Mouse (Mus musculus) liver, adult 2 months (tissue): ENCODE data around the gene Slc4a11. TPM values are rescaled to one million over a fixed set of nuclear protein-coding genes. Genes with fewer than 3 reads are reported as not detected.

ENCODE experiments used
- DNase-seq: peaks from one replicate; pipeline ENCODE4 v3.0.0-alpha.2; 2011; ENCODE audit warnings: low read depth, low spot score; ENCODE audit errors: extremely low read depth
- H3K27ac ChIP-seq: fragments of 200-500 bp; replicated peaks from 2 replicates; pipeline ENCODE4 v1.5.1; 2012; ENCODE audit warnings: low read depth, mild to moderate bottlenecking, control low read depth, inconsistent platforms, low read length; ENCODE audit not compliant: insufficient read depth
- H3K27me3 ChIP-seq: fragments of 200-500 bp; 2 replicates; pipeline ENCODE4 v1.6.1; 2012; ENCODE audit warnings: mild to moderate bottlenecking, moderate library complexity, low read length, inconsistent platforms; ENCODE audit not compliant: control insufficient read depth, insufficient read depth
- H3K36me3 ChIP-seq: fragments of 200-500 bp; 2 replicates; pipeline ENCODE4 v1.6.1; 2012; ENCODE audit warnings: low read length, inconsistent platforms; ENCODE audit not compliant: control insufficient read depth, insufficient read depth
- H3K4me1 ChIP-seq: fragments of 200-500 bp; 2 replicates; pipeline ENCODE4 v1.6.1; 2011; ENCODE audit warnings: low read length; ENCODE audit not compliant: control insufficient read depth, insufficient read depth
- H3K4me3 ChIP-seq: fragments of 200-500 bp; 2 replicates; pipeline ENCODE4 v1.5.1; 2011; ENCODE audit warnings: low read depth, mild to moderate bottlenecking, control low read depth, low read length, moderate library complexity; ENCODE audit not compliant: insufficient read depth
- H3K79me2 ChIP-seq: fragments of 200-500 bp; 2 replicates; pipeline ENCODE4 v1.6.1; 2012; ENCODE audit warnings: inconsistent platforms, mild to moderate bottlenecking, low read length, moderate library complexity; ENCODE audit not compliant: control insufficient read depth, insufficient read depth
- H3K9ac ChIP-seq: fragments of 200-500 bp; 2 replicates; pipeline ENCODE4 v1.6.1; 2012; ENCODE audit warnings: low read depth, mild to moderate bottlenecking, control low read depth, inconsistent platforms, low read length
- CTCF ChIP-seq: fragments of 200-500 bp; IDR thresholded peaks from 2 replicates; pipeline ENCODE4 v1.5.1; 2011; ENCODE audit warnings: low read depth, low read length, control low read depth
- POLR2A ChIP-seq: fragments of 200-500 bp; IDR thresholded peaks from 2 replicates; pipeline ENCODE4 v1.6.1; 2011; ENCODE audit warnings: low read length, control low read depth; ENCODE audit not compliant: insufficient read depth; ENCODE audit errors: extremely low read depth
- WGBS: fragments of 180-500 bp; shearing (Covaris S2); methylation state at CpG from one replicate; pipeline ENCODE4 v1.1.7; 2018; 5-methylcytosine and 5-hydroxymethylcytosine counted together
- polyA plus RNA-seq: library from polyadenylated mRNA; depleted of rRNA; stranded (reverse); fragments of >200 nt; gene quantifications from 2 replicates; pipeline ENCODE4 v1.2.3, GENCODE M21; 2012; rRNA removed
- total RNA-seq: library from RNA; depleted of rRNA; stranded (reverse); fragments of >200 nt; gene quantifications from 2 replicates; pipeline ENCODE4 v1.2.3, GENCODE M21; 2014; rRNA removed

The Slc4a11 gene
- total and polyA plus RNA-seq, 2 experiments, result 0.34 TPM; not detected in 1

- 29% methylated on average over 16 of the region's 16 CpGs for WGBS
- H3K79me2 ChIP-seq, result peaks cover 5% of the 10 kb centered on the region; the same call in 1 of the 2 replicates
- H3K4me3 ChIP-seq, result peak overlapping the region; percentile 58
- H3K27me3 ChIP-seq, result no peaks in the 10 kb centered on the region
- peak overlapping the region; percentile 86 for H3K27ac ChIP-seq
- peaks cover 21% of the 10 kb centered on the region for H3K4me1 ChIP-seq
- H3K9ac ChIP-seq, result peak overlapping the region; percentile 74
- TF ChIP-seq CTCF, result no peak
- no peaks in the 10 kb centered on the region for H3K36me3 ChIP-seq
- DNase-seq, result peak; percentile 89
Measured at GRCm38 (mm10) chr2:130638101-130638611, 59.2 kb downstream of the Slc4a11 start.

- Histone ChIP-seq H3K36me3 (no peaks in the 10 kb centered on the region), H3K9ac (no peak overlapping the region), H3K79me2 (no peaks in the 10 kb centered on the region), H3K4me3 (no peak overlapping the region), H3K27ac (no peak overlapping the region), H3K27me3 (no peaks in the 10 kb centered on the region), H3K4me1 (peaks cover 6% of the 10 kb centered on the region)
- WGBS, result 87% methylated on average over 21 of the region's 21 CpGs
- DNase-seq, result no peak
- no peak for TF ChIP-seq POLR2A
- TF ChIP-seq CTCF, result no peak
Measured at GRCm38 (mm10) chr2:130635847-130636246, 61.5 kb downstream of the Slc4a11 start.

- Histone ChIP-seq H3K4me3 (peak overlapping the region; percentile 1; the same call in 1 of the 2 replicates), H3K79me2 (no peaks in the 10 kb centered on the region), H3K4me1 (peaks cover 6% of the 10 kb centered on the region), H3K36me3 (no peaks in the 10 kb centered on the region), H3K27me3 (no peaks in the 10 kb centered on the region), H3K9ac (no peak overlapping the region), H3K27ac (no peak overlapping the region)
- WGBS, result 73% methylated on average over 38 of the region's 38 CpGs
- DNase-seq, result no peak
- TF ChIP-seq POLR2A (no peak), CTCF (no peak)
Measured at GRCm38 (mm10) chr2:130634739-130635411, 62.4 kb downstream of the Slc4a11 start.

Other genes with a start within 250 kb of the Slc4a11 start
- gene Ptpra, start 247.2 kb downstream of the Slc4a11 start, total RNA-seq, result 24.8 and 25.9 TPM in 2 replicates
- gene Ptpra, start 247.2 kb downstream of the Slc4a11 start, polyA plus RNA-seq, result 19.6 and 23.9 TPM in 2 replicates
- gene Mrps26, start 133.8 kb downstream of the Slc4a11 start, total RNA-seq, result 10.9 and 15.7 TPM in 2 replicates
- gene Mrps26, start 133.8 kb downstream of the Slc4a11 start, polyA plus RNA-seq, result 38.1 and 38.4 TPM in 2 replicates
- not detected in 2 replicates for gene Oxt, start 121.3 kb downstream of the Slc4a11 start, total RNA-seq
- not detected in 2 replicates for gene Oxt, start 121.3 kb downstream of the Slc4a11 start, polyA plus RNA-seq
- not detected in 2 replicates for gene Avp, start 115.0 kb downstream of the Slc4a11 start, total RNA-seq
- gene Avp, start 115.0 kb downstream of the Slc4a11 start, polyA plus RNA-seq, result not detected in 2 replicates
- 6.3 and 6.7 TPM in 2 replicates for gene Fastkd5, start 67.5 kb downstream of the Slc4a11 start, total RNA-seq
- 2.0 and 2.1 TPM in 2 replicates for gene Fastkd5, start 67.5 kb downstream of the Slc4a11 start, polyA plus RNA-seq
- 1.0 and 1.8 TPM in 2 replicates for gene Ubox5, start 67.5 kb downstream of the Slc4a11 start, total RNA-seq
- 3.4 and 3.7 TPM in 2 replicates for gene Ubox5, start 67.5 kb downstream of the Slc4a11 start, polyA plus RNA-seq
- 8.0 and 11.3 TPM in 2 replicates for gene Lzts3, start 54.7 kb downstream of the Slc4a11 start, total RNA-seq
- gene Lzts3, start 54.7 kb downstream of the Slc4a11 start, polyA plus RNA-seq, result 26.9 and 30.7 TPM in 2 replicates
- gene Ddrgk1, start 32.9 kb downstream of the Slc4a11 start, total RNA-seq, result 67.1 and 86.0 TPM in 2 replicates
- gene Ddrgk1, start 32.9 kb downstream of the Slc4a11 start, polyA plus RNA-seq, result 138 and 165 TPM in 2 replicates
- 30.9 and 33.8 TPM in 2 replicates for gene Itpa, start 29.9 kb downstream of the Slc4a11 start, total RNA-seq
- 22.3 and 24.1 TPM in 2 replicates for gene Itpa, start 29.9 kb downstream of the Slc4a11 start, polyA plus RNA-seq
- 14.8 and 19.9 TPM in 2 replicates for gene 4930402H24Rik, start 208.9 kb upstream of the Slc4a11 start, total RNA-seq
- 15.4 and 18.2 TPM in 2 replicates for gene 4930402H24Rik, start 208.9 kb upstream of the Slc4a11 start, polyA plus RNA-seq
- gene Atrn, start 209.0 kb upstream of the Slc4a11 start, total RNA-seq, result 27.2 and 32.6 TPM in 2 replicates
- gene Atrn, start 209.0 kb upstream of the Slc4a11 start, polyA plus RNA-seq, result 13.5 and 16.6 TPM in 2 replicates